Mouse (Mus musculus) right cerebral cortex, adult 18-20 months (tissue): ENCODE results near the gene Gm7945.
"Not testable (repeated sequence)": the region's sequence is repeated elsewhere in the genome, so short reads cannot be mapped to it uniquely, and the experiment has no call there.

Experiments used
- DNase-seq: peaks from one replicate; pipeline ENCODE4 v3.0.0; 2022; ENCODE audit warnings: mixed read lengths

Gm7945 gene

DNA sequence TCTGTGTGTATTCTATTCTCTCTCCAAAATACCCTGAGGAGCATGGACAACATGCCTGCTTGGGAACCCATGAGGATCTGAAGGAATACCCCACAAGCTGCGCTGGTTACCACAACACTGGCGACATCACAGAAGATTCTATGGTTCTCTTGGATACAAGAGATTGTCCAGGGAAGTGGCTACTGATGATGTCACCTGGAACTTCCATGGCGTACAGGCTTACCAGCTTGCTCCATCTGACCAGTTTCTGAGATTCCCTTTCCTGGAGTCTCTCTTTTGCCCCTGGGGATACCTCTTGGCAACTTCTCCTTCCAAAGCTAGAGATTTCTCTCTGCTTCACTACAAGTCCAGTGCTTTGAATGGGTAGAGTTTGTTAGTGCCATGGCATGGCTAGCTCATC lies at the start of gene Gm7945:
Gene Gm7945 (minus strand): TSS at position 101 of the 400 bp plus-strand sequence.
- not testable (repeated sequence) for DNase-seq

GRCm38 (mm10) chr14:41425393-41426075 lies 39.4 kb upstream of the Gm7945 start:
- peak; percentile 39 for DNase-seq

DNA sequence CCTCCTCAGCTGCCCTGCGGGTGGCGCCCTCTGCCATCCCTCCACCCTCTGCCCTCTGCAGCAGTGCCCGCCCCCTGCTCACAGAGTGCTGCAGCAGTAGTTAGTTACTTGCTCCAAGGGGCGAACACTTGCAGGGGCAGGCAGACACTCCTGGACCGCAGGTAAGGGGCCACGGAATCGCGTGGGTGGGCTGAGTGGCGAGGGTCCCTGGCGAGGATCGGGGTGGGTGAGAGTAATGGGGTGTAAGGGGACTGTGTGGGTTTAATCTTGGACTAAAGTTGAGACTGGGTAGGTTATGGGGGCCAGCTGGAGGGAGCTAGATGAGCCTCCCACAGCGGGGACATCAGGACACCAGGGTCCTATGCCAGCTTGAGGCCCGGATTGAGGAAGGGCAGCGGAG lies 38.5 kb upstream of the Gm7945 start:
- not testable (repeated sequence) for DNase-seq

DNA sequence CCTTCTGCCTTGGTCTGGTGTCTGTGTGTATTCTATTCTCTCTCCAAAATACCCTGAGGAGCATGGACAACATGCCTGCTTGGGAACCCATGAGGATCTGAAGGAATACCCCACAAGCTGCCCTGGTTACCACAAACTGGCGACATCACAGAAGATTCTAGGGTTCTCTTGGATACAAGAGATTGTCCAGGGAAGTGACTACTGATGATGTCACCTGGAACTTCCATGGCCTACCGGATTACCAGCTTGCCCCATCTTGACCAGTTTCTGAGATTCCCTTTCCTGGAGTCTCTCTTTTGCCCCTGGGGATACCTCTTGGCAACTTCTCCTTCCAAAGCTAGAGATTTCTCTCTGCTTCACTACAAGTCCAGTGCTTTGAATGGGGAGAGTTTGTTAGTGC lies 22.0 kb upstream of the Gm7945 start, which contains the start of gene Gm6482:
Gene Gm6482 (minus strand): TSS at position 101 of the 400 bp plus-strand sequence.
- not testable (repeated sequence) for DNase-seq

- DNase-seq = not testable (repeated sequence)
Measured at GRCm38 (mm10) chr14:41348309-41348708, 37.9 kb downstream of the Gm7945 start, which contains the start of gene Gm5798. Gene Gm5798 (plus strand): TSS chr14:41348609.
